Mouse (Mus musculus) midbrain, postnatal 0 days (tissue): ENCODE data around the gene Rbm8a. TPM values are rescaled to one million over a fixed set of nuclear protein-coding genes. Genes with fewer than 3 reads are reported as not detected.
A peak's percentile ranks its signal among the peaks of the same experiment; 100 is the strongest.

ENCODE experiments used
- ATAC-seq: fragments of 200-750 bp; cut with Nextera tagmentation; 2 replicates; pipeline ENCODE4 v1.8.0; 2017; ENCODE audit warnings: moderate number of reproducible peaks, mild to moderate bottlenecking, moderate TSS enrichment, moderate library complexity; ENCODE audit not compliant: low FRiP score
- DNase-seq: peaks from one replicate; pipeline ENCODE4 v3.0.0-alpha.2; 2015; ENCODE audit warnings: low spot score
- H3K27ac ChIP-seq: fragments of 300-500 bp; sonication (generic); 2 replicates; pipeline ENCODE4 v1.5.1; 2014; ENCODE audit warnings: low read depth, mild to moderate bottlenecking, low read length, mixed read lengths
- H3K27me3 ChIP-seq: fragments of 300-500 bp; sonication (generic); 2 replicates; pipeline ENCODE4 v1.6.1; 2014; ENCODE audit warnings: low read length, control low read depth, mixed read lengths; ENCODE audit not compliant: insufficient read depth
- H3K36me3 ChIP-seq: fragments of 300-500 bp; sonication (generic); 2 replicates; pipeline ENCODE4 v1.6.1; 2014; ENCODE audit warnings: low read length, control low read depth, mixed read lengths; ENCODE audit not compliant: insufficient read depth
- H3K4me1 ChIP-seq: fragments of 300-500 bp; sonication (generic); 2 replicates; pipeline ENCODE4 v1.6.1; 2014; ENCODE audit warnings: mild to moderate bottlenecking, control low read depth, antibody characterized with exemption, low read length, mixed read lengths; ENCODE audit not compliant: insufficient read depth
- H3K4me2 ChIP-seq: fragments of 300-500 bp; sonication (generic); 2 replicates; pipeline ENCODE4 v1.6.1; 2014; ENCODE audit warnings: low read depth, mild to moderate bottlenecking, low read length, mixed read lengths; ENCODE audit not compliant: poor library complexity, severe bottlenecking
- H3K4me3 ChIP-seq: fragments of 300-500 bp; sonication (generic); 2 replicates; pipeline ENCODE4 v1.5.1; 2014; ENCODE audit warnings: low read depth, mild to moderate bottlenecking, low read length, moderate library complexity
- H3K9ac ChIP-seq: fragments of 300-500 bp; sonication (generic); replicated peaks from 2 replicates; pipeline ENCODE4 v1.6.1; 2014; ENCODE audit warnings: mild to moderate bottlenecking, low read length, moderate library complexity, mixed read lengths; ENCODE audit not compliant: poor library complexity, severe bottlenecking
- H3K9me3 ChIP-seq: fragments of 300-500 bp; sonication (generic); 2 replicates; pipeline ENCODE4 v1.6.1; 2016; ENCODE audit warnings: low read length, control low read depth
- CTCF ChIP-seq: IDR thresholded peaks from 2 replicates; pipeline ENCODE4 v1.5.1; 2016; ENCODE audit warnings: antibody characterized with exemption, mild to moderate bottlenecking
- WGBS: fragments of 180-500 bp; shearing (Covaris S2); extraction: QIAGEN DNeasy Blood & Tissue Kit; methylation state at CpG from one replicate; pipeline ENCODE4 v1.1.7; 2014; 5-methylcytosine and 5-hydroxymethylcytosine counted together
- polyA plus RNA-seq: library from polyadenylated mRNA; unstranded; fragments of >200 nt; fragmentation: Nextera tagmentation; extraction: Ambion mirVana; gene quantifications from 2 replicates; pipeline ENCODE4 v1.2.1, GENCODE M21; 2015
- total RNA-seq: library from RNA; depleted of rRNA; stranded (reverse); fragments of >200 nt; gene quantifications from 2 replicates; pipeline ENCODE4 v1.2.3, GENCODE M21; 2014; rRNA removed

The Rbm8a gene
- total and polyA plus RNA-seq, 2 experiments from 2014 or later = 25.0 to 118 TPM

DNA sequence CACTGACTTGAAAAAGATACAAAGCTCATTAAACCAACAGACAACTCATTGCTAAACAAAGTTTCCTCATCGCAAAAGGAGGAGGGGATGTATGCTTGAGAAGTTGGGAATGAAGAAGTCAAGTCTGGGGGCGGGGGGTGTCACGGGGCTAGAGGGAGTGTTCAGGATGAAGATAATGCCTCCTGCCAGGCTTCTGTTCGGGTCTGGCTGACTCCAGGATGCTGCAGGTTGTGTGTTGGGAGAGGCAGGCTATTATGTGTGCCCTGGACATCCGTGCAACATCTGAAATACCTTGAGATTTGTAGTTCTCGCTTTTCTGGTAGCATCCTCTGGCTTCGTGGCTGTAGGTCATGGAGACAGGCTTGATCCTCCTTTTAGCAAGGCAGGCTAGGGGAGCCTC is 48.7 kb downstream of the Rbm8a start:
- no peaks in the 10 kb centered on the region for H3K9me3 ChIP-seq
- TF ChIP-seq CTCF = no peak
- H3K27me3 ChIP-seq = no peaks in the 10 kb centered on the region
- 66% methylated on average over 7 of the region's 7 CpGs for WGBS
- H3K4me3 ChIP-seq = no peak overlapping the region
- H3K9ac ChIP-seq = no peak overlapping the region
- no peak for ATAC-seq
- DNase-seq = no peak
- no peak overlapping the region for H3K27ac ChIP-seq
- H3K36me3 ChIP-seq = no peaks in the 10 kb centered on the region
- no peak overlapping the region for H3K4me2 ChIP-seq
- no peaks in the 10 kb centered on the region for H3K4me1 ChIP-seq

DNA sequence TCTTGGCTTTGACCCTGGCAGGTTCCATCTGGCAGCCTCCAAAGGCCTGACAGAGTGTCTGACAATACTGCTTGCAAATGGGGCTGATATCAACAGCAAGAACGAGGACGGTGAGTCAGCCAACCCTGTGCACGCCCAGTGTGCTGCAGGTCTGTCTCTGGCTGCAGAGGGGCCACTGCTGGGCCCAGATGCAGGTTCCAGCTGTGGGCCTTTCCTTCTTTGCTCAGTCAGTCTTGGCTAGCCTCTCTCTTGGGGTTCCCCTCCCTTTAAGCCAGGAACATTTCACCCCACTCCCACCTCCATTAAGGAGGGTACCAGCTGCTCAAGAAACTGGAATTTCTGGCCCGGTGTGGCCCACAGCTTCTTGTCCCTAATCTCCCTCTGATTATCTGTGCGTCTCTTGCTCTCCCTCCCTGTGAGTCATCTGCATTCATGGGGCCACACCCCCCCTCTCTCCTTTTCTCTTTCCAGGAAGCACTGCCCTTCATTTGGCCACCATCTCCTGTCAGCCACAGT is 49.5 kb downstream of the Rbm8a start:
- no peaks in the 10 kb centered on the region for H3K27me3 ChIP-seq
- no peaks in the 10 kb centered on the region for H3K4me1 ChIP-seq
- H3K9me3 ChIP-seq = no peaks in the 10 kb centered on the region
- ATAC-seq (no peak), DNase-seq (no peak)
- H3K27ac ChIP-seq = no peak overlapping the region
- no peak for TF ChIP-seq CTCF
- no peak overlapping the region for H3K4me2 ChIP-seq
- no peak overlapping the region for H3K9ac ChIP-seq
- no peak overlapping the region for H3K4me3 ChIP-seq
- no peaks in the 10 kb centered on the region for H3K36me3 ChIP-seq
- 33% methylated on average over 5 of the region's 5 CpGs for WGBS

DNA sequence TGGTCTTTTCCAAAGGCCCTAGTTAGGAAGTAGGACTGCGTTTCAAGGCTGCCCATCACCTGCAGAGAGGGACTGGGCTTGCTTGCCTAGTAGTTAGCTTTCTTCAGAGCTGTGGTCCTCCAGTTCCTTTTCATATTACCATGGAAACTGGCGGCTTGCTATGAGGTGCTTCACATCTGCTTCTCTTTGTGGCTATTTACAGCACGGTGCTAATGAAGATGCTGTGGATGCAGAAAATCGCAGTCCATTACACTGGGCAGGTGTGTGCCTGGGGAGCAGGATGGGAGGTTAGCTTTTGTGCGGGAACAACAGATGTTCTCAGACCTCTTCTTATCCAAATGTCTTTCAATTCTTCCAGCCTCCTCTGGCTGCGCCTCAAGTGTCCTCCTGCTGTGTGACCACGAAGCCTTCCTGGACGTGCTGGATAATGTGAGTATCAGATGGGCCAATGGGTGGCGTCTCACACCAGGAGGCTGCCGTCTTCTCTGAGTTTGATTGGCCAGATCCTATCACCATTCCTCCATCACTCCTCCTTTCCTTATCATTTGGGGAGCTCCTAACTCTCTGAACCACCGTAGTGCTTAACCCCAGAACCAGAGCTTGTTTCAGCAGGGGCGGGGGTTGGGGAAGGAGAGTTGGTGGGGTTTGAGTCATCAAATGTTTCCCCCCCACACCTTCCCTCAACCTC is 50.7 kb downstream of the Rbm8a start:
- Histone ChIP-seq H3K9me3 (no peaks in the 10 kb centered on the region), H3K27me3 (peaks cover 5% of the 10 kb centered on the region; the same call in 1 of the 2 replicates), H3K27ac (0 out of 2 replicates have a peak overlapping the region, but pooled peaks have one; percentile 12), H3K9ac (no peak overlapping the region), H3K4me2 (no peak overlapping the region), H3K36me3 (no peaks in the 10 kb centered on the region), H3K4me3 (no peak overlapping the region), H3K4me1 (no peaks in the 10 kb centered on the region)
- TF ChIP-seq CTCF = no peak
- 15% methylated on average over 12 of the region's 12 CpGs for WGBS
- peak; percentile 46 for DNase-seq
- peak; percentile 42; the same call in 1 of the 2 replicates for ATAC-seq

Other genes starting within 250 kb of the Rbm8a start
- gene BC107364, start 177.6 kb upstream of the Rbm8a start, total RNA-seq = not detected in 2 replicates
- not detected in 2 replicates for gene BC107364, start 177.6 kb upstream of the Rbm8a start, polyA plus RNA-seq
- 2.0 and 2.1 TPM in 2 replicates for gene Hfe2, start 104.8 kb upstream of the Rbm8a start, total RNA-seq
- gene Hfe2, start 104.8 kb upstream of the Rbm8a start, polyA plus RNA-seq = 2.0 and 2.7 TPM in 2 replicates
- gene Txnip, start 72.0 kb upstream of the Rbm8a start, total RNA-seq = 145 and 222 TPM in 2 replicates
- gene Txnip, start 72.0 kb upstream of the Rbm8a start, polyA plus RNA-seq = 108 and 116 TPM in 2 replicates
- gene Gm16253, start 52.9 kb upstream of the Rbm8a start, total RNA-seq = not detected in 2 replicates
- gene Gm16253, start 52.9 kb upstream of the Rbm8a start, polyA plus RNA-seq = 0.52 TPM in 1 of 2 replicates, not detected in the other
- 13.2 and 16.2 TPM in 2 replicates for gene Polr3gl, start 35.8 kb upstream of the Rbm8a start, total RNA-seq
- 29.4 and 32.0 TPM in 2 replicates for gene Polr3gl, start 35.8 kb upstream of the Rbm8a start, polyA plus RNA-seq
- gene Ankrd34a, start 33.3 kb upstream of the Rbm8a start, total RNA-seq = 21.5 and 32.7 TPM in 2 replicates
- 16.3 and 21.0 TPM in 2 replicates for gene Ankrd34a, start 33.3 kb upstream of the Rbm8a start, polyA plus RNA-seq
- 38.0 and 52.9 TPM in 2 replicates for gene Lix1l, start 28.8 kb upstream of the Rbm8a start, total RNA-seq
- gene Lix1l, start 28.8 kb upstream of the Rbm8a start, polyA plus RNA-seq = 3.2 TPM in 2 replicates
- 39.8 and 52.3 TPM in 2 replicates for gene Pex11b, start 5.4 kb downstream of the Rbm8a start, total RNA-seq
- 75.9 and 80.4 TPM in 2 replicates for gene Pex11b, start 5.4 kb downstream of the Rbm8a start, polyA plus RNA-seq
- 0.44 and 1.4 TPM in 2 replicates for gene Gm42957, start 5.5 kb downstream of the Rbm8a start, total RNA-seq
- 0.05 and 0.06 TPM in 2 replicates for gene Gm42957, start 5.5 kb downstream of the Rbm8a start, polyA plus RNA-seq
- 3.0 and 3.3 TPM in 2 replicates for gene Itga10, start 15.7 kb downstream of the Rbm8a start, total RNA-seq
- gene Itga10, start 15.7 kb downstream of the Rbm8a start, polyA plus RNA-seq = 0.83 and 1.0 TPM in 2 replicates
- 4.9 and 8.5 TPM in 2 replicates for gene Ankrd35, start 40.2 kb downstream of the Rbm8a start, total RNA-seq
- gene Ankrd35, start 40.2 kb downstream of the Rbm8a start, polyA plus RNA-seq = 3.7 and 4.3 TPM in 2 replicates
- 33.1 and 46.0 TPM in 2 replicates for gene Pias3, start 66.5 kb downstream of the Rbm8a start, total RNA-seq
- 44.2 and 49.7 TPM in 2 replicates for gene Pias3, start 66.5 kb downstream of the Rbm8a start, polyA plus RNA-seq
- gene Nudt17, start 78.6 kb downstream of the Rbm8a start, total RNA-seq = 6.5 and 11.9 TPM in 2 replicates
- 18.5 and 20.6 TPM in 2 replicates for gene Nudt17, start 78.6 kb downstream of the Rbm8a start, polyA plus RNA-seq
- gene Polr3c, start 97.7 kb downstream of the Rbm8a start, total RNA-seq = 12.6 and 14.7 TPM in 2 replicates
- gene Polr3c, start 97.7 kb downstream of the Rbm8a start, polyA plus RNA-seq = 26.4 and 30.7 TPM in 2 replicates
- 59.6 and 63.4 TPM in 2 replicates for gene Rnf115, start 97.7 kb downstream of the Rbm8a start, total RNA-seq
- 71.8 and 76.5 TPM in 2 replicates for gene Rnf115, start 97.7 kb downstream of the Rbm8a start, polyA plus RNA-seq
- 0.27 TPM in 1 of 2 replicates, not detected in the other for gene Pdzk1, start 199.4 kb downstream of the Rbm8a start, total RNA-seq
- 0.14 TPM in 1 of 2 replicates, not detected in the other for gene Pdzk1, start 199.4 kb downstream of the Rbm8a start, polyA plus RNA-seq
- not detected in 2 replicates for gene Cd160, start 199.4 kb downstream of the Rbm8a start, total RNA-seq
- gene Cd160, start 199.4 kb downstream of the Rbm8a start, polyA plus RNA-seq = 0.06 and 0.21 TPM in 2 replicates